Mouse (Mus musculus): ENCODE measurements at regions not wholly inside any gene's neighbourhood (a gene's known extent, or its start where the extent isn't known, plus 50 kb on each side); places are given as distances from the start of the nearest gene placed in this dataset.
"Not testable (repeated sequence)": the region's sequence is repeated elsewhere in the genome, so short reads cannot be mapped to it uniquely, and the experiment has no call there.

GRCm38 (mm10) chr11:45330319-45330718 lies 521.5 kb upstream of the Clint1 start:
- H3K27ac ChIP-seq (replicated peaks): no peak overlapping the region
- WGBS (ENCODE audit: insufficient replicate concordance): 39% methylated on average over 2 of the region's 2 CpGs
- no peak overlapping the region for H3K4me3 ChIP-seq (replicated peaks)
- no peaks in the 10 kb centered on the region for H3K27me3 ChIP-seq
- H3K4me2 ChIP-seq: no peak overlapping the region
- ATAC-seq (ENCODE audit: insufficient read depth): no peak
- no peaks in the 10 kb centered on the region for H3K36me3 ChIP-seq (replicated peaks)
- no peak overlapping the region for H3K9ac ChIP-seq
- no peaks in the 10 kb centered on the region for H3K4me1 ChIP-seq (replicated peaks)
- H3K9me3 ChIP-seq (replicated peaks): no peaks in the 10 kb centered on the region

DNA sequence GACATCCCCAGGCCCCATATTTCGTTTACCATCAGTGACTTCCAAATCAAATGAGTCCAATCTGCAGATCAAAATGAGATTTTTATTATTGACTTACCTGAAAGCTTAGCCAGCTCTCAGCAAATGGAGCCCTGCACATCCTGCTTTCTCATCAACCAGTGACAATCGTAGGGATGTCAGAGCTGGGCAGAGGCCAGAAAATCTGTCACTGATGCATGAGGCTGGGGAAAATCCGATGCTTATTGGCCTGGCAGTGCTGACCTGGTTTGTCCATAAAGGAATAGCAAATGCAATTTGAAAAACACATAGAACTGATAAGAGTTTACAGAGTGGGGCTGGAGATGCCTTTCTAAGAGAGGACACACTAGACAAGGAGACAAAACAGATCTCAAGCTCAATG lies 518.1 kb upstream of the Clint1 start:
- no peak overlapping the region for H3K4me3 ChIP-seq (replicated peaks)
- H3K27me3 ChIP-seq: no peaks in the 10 kb centered on the region
- no peak overlapping the region for H3K27ac ChIP-seq (replicated peaks)
- no peak overlapping the region for H3K9ac ChIP-seq
- H3K36me3 ChIP-seq (replicated peaks): no peaks in the 10 kb centered on the region
- no peak for ATAC-seq (ENCODE audit: insufficient read depth)
- H3K4me1 ChIP-seq (replicated peaks): no peaks in the 10 kb centered on the region
- WGBS (ENCODE audit: insufficient replicate concordance): 46% methylated on average over 3 of the region's 3 CpGs
- H3K9me3 ChIP-seq (replicated peaks): no peaks in the 10 kb centered on the region
- H3K4me2 ChIP-seq: no peak overlapping the region

- Histone ChIP-seq H3K9ac (no peak overlapping the region), H3K27ac (replicated peaks) (no peak overlapping the region), H3K4me1 (replicated peaks) (no peaks in the 10 kb centered on the region), H3K27me3 (no peaks in the 10 kb centered on the region), H3K4me2 (no peak overlapping the region), H3K9me3 (replicated peaks) (no peaks in the 10 kb centered on the region), H3K4me3 (replicated peaks) (no peak overlapping the region), H3K36me3 (replicated peaks) (no peaks in the 10 kb centered on the region)
- ATAC-seq (ENCODE audit: insufficient read depth): no peak
Measured at GRCm38 (mm10) chr11:45349331-45349730, 502.5 kb upstream of the Clint1 start.

GRCm38 (mm10) chr11:45365343-45365742 lies 486.5 kb upstream of the Clint1 start:
- no peak overlapping the region for H3K4me2 ChIP-seq
- no peaks in the 10 kb centered on the region for H3K36me3 ChIP-seq (replicated peaks)
- no peak overlapping the region for H3K9ac ChIP-seq
- H3K4me1 ChIP-seq (replicated peaks): no peaks in the 10 kb centered on the region
- H3K9me3 ChIP-seq (replicated peaks): no peaks in the 10 kb centered on the region
- H3K4me3 ChIP-seq (replicated peaks): no peak overlapping the region
- H3K27ac ChIP-seq (replicated peaks): no peak overlapping the region
- H3K27me3 ChIP-seq: no peaks in the 10 kb centered on the region
- 64% methylated on average over 3 of the region's 3 CpGs for WGBS (ENCODE audit: insufficient replicate concordance)
- no peak for ATAC-seq (ENCODE audit: insufficient read depth)

DNA sequence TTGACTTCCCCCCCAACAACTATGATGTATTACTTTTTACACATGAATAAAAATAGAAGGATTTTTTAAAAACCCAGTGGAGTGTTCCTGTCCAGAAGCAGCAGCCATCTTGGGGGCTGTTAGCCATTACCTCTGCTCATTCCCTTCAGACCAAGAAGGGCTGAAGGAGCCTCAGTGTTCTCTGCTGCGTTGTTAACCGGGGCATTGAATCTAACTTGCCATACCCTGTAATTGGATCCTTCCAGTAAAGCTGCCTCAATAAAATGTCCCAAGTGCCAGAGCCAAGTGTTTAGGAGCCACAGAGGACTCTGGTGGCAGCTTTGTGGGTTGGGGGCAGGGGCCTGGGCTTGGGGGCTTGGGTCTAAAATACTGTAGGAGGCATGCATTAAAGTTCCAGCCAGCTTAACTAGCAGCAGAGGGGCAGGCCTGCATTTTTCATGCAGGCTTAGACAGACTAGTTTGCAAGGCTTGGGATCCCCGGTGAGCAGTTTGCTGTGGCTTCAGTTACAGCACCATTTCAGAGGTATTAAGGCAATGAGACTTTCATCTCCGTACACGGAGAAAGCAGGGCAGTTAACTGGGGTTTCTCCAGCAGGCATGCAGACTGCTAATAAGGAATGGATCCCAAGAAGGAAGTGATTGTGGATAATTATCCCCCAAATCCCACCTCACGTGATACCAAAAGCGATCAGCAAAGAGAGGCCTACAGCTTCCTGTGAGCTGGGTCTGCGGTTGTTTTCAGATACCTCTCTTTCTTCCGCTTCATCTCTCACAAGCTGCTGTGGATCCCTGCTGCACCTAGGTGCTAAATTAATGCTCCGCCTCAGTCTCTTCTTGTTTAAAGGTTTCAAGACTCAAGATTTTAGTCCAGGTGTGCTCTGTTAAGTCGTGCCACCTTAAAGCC lies 462.4 kb upstream of the Clint1 start:
- no peak overlapping the region for H3K9ac ChIP-seq
- no peak overlapping the region for H3K27ac ChIP-seq (replicated peaks)
- H3K36me3 ChIP-seq (replicated peaks): no peaks in the 10 kb centered on the region
- H3K4me3 ChIP-seq (replicated peaks): no peak overlapping the region
- ATAC-seq (ENCODE audit: insufficient read depth): no peak
- H3K9me3 ChIP-seq (replicated peaks): no peaks in the 10 kb centered on the region
- 55% methylated on average over 11 of the region's 11 CpGs for WGBS (ENCODE audit: insufficient replicate concordance)
- no peaks in the 10 kb centered on the region for H3K4me1 ChIP-seq (replicated peaks)
- no peaks in the 10 kb centered on the region for H3K27me3 ChIP-seq
- no peak overlapping the region for H3K4me2 ChIP-seq

DNA sequence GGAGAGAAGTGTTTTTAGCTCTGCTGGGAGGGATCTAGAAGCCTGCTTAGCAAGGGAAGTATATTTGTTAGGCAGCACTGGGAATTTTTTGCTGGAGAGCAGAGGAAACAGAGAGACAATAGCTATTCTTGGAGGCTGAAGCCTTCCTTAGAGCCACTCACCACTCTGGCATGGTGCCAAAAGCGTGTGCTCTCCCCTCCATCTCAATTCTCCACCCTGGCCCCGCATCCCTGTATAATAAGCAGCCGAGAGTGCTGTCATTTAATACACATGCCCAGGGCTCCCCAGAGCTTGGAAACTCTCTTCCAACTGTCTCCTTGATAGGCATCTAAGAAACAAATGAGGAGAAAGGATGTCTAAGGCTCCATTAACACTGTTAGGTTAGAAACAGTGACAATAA lies 455.8 kb upstream of the Clint1 start:
- 37% methylated on average over 3 of the region's 3 CpGs for WGBS (ENCODE audit: insufficient replicate concordance)
- no peak overlapping the region for H3K27ac ChIP-seq (replicated peaks)

GRCm38 (mm10) chr11:45398188-45398587 lies 453.7 kb upstream of the Clint1 start:
- Histone ChIP-seq H3K27me3 (no peaks in the 10 kb centered on the region), H3K9ac (no peak overlapping the region), H3K4me1 (replicated peaks) (no peaks in the 10 kb centered on the region), H3K27ac (replicated peaks) (no peak overlapping the region), H3K4me3 (replicated peaks) (no peak overlapping the region), H3K36me3 (replicated peaks) (no peaks in the 10 kb centered on the region), H3K4me2 (no peak overlapping the region), H3K9me3 (replicated peaks) (no peaks in the 10 kb centered on the region)
- ATAC-seq (ENCODE audit: insufficient read depth): no peak
- 54% methylated on average over 6 of the region's 6 CpGs for WGBS (ENCODE audit: insufficient replicate concordance)

More for the DNA sequence above, 455.8 kb upstream of the Clint1 start:
- H3K36me3 ChIP-seq (replicated peaks): no peaks in the 10 kb centered on the region
- no peak for ATAC-seq (ENCODE audit: insufficient read depth)
- no peak overlapping the region for H3K4me2 ChIP-seq
- H3K9me3 ChIP-seq (replicated peaks): no peaks in the 10 kb centered on the region
- no peak overlapping the region for H3K9ac ChIP-seq
- no peaks in the 10 kb centered on the region for H3K27me3 ChIP-seq
- no peak overlapping the region for H3K4me3 ChIP-seq (replicated peaks)
- no peaks in the 10 kb centered on the region for H3K4me1 ChIP-seq (replicated peaks)

GRCm38 (mm10) chr11:45404377-45405029 lies 447.3 kb upstream of the Clint1 start:
- no peaks in the 10 kb centered on the region for H3K4me1 ChIP-seq (replicated peaks)
- H3K36me3 ChIP-seq (replicated peaks): no peaks in the 10 kb centered on the region
- no peak overlapping the region for H3K27ac ChIP-seq (replicated peaks)
- H3K4me2 ChIP-seq: no peak overlapping the region
- H3K9me3 ChIP-seq (replicated peaks): no peaks in the 10 kb centered on the region
- no peak overlapping the region for H3K4me3 ChIP-seq (replicated peaks)
- H3K27me3 ChIP-seq: no peaks in the 10 kb centered on the region
- ATAC-seq (ENCODE audit: insufficient read depth): no peak
- 62% methylated on average over 10 of the region's 10 CpGs for WGBS (ENCODE audit: insufficient replicate concordance)
- H3K9ac ChIP-seq: no peak overlapping the region

GRCm38 (mm10) chr11:45424066-45424465 lies 427.8 kb upstream of the Clint1 start:
- ATAC-seq (ENCODE audit: insufficient read depth); H3K27me3 ChIP-seq; H3K9ac ChIP-seq; H3K4me3 ChIP-seq (replicated peaks); H3K9me3 ChIP-seq (replicated peaks); H3K27ac ChIP-seq (replicated peaks); H3K4me1 ChIP-seq (replicated peaks); H3K4me2 ChIP-seq; H3K36me3 ChIP-seq (replicated peaks): not testable (repeated sequence)

- Histone ChIP-seq H3K36me3 (replicated peaks) (no peaks in the 10 kb centered on the region), H3K27me3 (no peaks in the 10 kb centered on the region), H3K4me3 (replicated peaks) (no peak overlapping the region), H3K9ac (no peak overlapping the region), H3K9me3 (replicated peaks) (no peaks in the 10 kb centered on the region), H3K27ac (replicated peaks) (no peak overlapping the region), H3K4me2 (no peak overlapping the region), H3K4me1 (replicated peaks) (no peaks in the 10 kb centered on the region)
- no peak for ATAC-seq (ENCODE audit: insufficient read depth)
- WGBS (ENCODE audit: insufficient replicate concordance): 44% methylated on average over 3 of the region's 3 CpGs
Measured at GRCm38 (mm10) chr11:45440937-45441720, 410.7 kb upstream of the Clint1 start.

- ATAC-seq (ENCODE audit: insufficient read depth): no peak
- WGBS (ENCODE audit: insufficient replicate concordance): 59% methylated on average over 2 of the region's 2 CpGs
- no peak overlapping the region for H3K27ac ChIP-seq (replicated peaks)
Measured at GRCm38 (mm10) chr11:45446512-45446911, 405.3 kb upstream of the Clint1 start.

More at GRCm38 (mm10) chr11:45446512-45446911, 405.3 kb upstream of the Clint1 start:
- no peaks in the 10 kb centered on the region for H3K27me3 ChIP-seq
- H3K4me1 ChIP-seq (replicated peaks): no peaks in the 10 kb centered on the region
- no peak overlapping the region for H3K4me2 ChIP-seq
- H3K36me3 ChIP-seq (replicated peaks): no peaks in the 10 kb centered on the region
- no peaks in the 10 kb centered on the region for H3K9me3 ChIP-seq (replicated peaks)
- H3K4me3 ChIP-seq (replicated peaks): no peak overlapping the region
- H3K9ac ChIP-seq: no peak overlapping the region

All from liver, embryonic 15.5 days (tissue).